Mouse (Mus musculus): ENCODE results near the gene Mrpl27.

DNA sequence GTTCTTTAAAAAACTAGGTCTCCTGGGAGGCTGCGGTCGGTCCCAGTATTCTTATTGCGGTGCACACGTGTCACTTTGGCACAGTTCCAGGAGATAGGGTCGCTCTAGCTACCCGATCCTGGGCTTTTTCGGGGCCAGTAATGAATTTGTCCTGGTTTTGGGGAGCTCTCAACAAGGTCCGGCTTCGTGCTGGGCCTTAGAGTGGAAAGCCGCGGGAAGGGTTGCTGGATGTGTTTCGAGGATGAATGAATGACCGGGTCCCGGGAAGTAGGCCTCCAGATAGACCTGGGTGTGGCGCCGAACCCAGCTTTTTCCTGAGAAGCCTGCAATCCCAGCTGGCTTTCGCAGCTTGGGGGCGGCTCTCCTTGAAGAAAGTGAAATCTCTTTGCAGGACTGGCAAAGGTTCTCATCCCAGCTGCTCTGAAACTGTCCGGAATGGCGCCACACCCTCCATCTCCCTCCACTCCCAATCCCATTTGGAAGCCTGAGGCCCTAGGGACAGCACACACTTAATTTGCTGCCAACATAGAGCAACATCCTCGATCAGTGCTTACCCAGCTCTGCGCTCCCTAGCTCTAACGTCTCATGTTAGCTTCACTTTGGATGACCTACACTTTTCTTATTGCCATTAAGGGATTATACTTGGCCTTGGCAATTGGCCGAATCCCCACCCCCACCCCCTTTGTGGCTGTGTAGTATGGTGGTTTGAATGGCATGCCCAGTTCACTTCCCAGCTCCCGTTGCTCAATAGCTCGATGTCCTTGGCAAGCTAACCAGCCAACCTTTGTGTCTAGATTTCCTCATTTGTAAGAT is 23.2 kb upstream of the Mrpl27 start:
- TF ChIP-seq CTCF (conservative IDR thresholded peaks at IDR 0.05 in 1 of 2, IDR thresholded peaks at IDR 0.05 in 1 of 2; ENCODE audit: low read depth in 2 of 2, low read length in 2 of 2) (no peak), ZMIZ1 (IDR thresholded peaks at IDR 0.05; ENCODE audit: low read depth, low read length) (no peak), POLR2A (IDR thresholded peaks at IDR 0.05; ENCODE audit: low read depth, low read length) (no peak), ZC3H11A (IDR thresholded peaks at IDR 0.05; ENCODE audit: low read depth, low read length) (no peak)
